Mouse (Mus musculus): ENCODE measurements around the gene Dnpep.

Dnpep gene

DNA sequence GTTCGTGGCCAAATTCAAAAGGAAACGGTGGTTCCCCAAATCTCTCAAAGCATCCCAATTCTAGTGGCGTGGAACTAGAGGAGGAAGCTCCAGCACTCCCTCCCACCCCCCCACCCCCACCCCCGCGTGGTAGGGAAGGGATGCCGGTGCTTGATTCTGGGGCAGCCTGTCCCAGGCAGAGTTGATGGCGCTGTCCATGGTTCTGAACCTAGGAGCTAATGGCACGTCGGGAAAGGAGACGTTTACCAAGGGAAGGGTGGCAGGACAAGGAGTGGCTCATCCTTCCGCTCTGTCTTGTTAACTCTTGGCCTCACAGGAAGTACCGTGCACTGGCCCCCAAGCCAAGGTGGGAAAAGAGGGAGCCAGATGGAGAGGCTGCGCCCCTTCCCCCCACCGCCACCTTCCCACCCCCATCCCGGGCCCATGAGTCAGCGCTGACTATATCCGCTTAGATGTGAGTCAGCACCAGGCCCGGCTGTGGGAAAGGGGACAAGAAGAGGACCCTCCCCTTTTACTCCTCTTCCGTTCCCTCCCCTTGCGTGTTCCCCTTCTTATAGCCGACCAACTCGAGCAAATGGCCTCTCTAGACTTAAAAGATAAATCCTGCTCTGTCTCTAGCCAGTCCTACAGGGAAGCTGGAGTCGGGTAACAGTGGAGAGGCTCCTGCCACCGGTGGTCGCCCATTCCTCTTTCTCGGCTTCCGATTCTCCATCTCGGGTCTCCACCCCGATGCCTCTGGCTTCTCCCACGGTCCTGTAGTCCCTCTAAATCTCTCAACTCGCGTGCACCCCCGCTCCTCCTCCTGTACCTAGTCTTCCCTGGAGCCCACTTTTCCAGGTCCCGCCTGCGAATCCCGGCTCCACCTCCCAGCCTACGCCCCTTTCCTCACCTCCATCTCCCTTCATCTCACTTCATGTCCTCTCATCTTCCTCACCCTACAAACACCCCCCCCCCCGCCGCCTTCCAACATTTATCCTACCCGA lies 54.5 kb downstream of the Dnpep start:
- DNase-seq: no peak

DNA sequence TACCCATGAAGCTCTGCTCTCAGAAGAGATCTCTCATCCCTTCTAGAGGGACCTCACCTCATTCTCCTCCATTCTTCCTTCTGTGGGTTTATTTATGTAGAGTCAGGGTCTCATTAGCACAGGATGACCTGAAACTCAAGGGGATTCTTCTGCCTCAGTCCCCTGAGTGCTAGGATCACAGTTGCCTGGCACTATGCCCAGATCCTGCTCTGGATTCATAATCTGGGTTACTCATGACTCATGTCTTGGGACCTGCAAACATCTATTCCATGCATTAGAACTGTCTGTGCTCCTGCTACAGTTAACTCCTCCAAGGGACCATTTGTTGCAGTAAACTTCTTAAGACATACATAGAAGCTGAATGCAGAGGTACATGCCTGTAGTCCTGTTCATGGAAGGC lies 56.5 kb downstream of the Dnpep start:
- DNase-seq: no peak
